ENCODE assay signal across 25 mouse cellular contexts in genomic region chr8:121348998-121349397, GRCm38 (mm10).
DNase-seq lines count a peak whose midpoint lies in the region; ATAC-seq lines count a peak whose summit lies in the region.
"Had no signal": no experiment of that assay in that cellular context is flagged by ENCODE, and none has a peak within 500 bp of the region (broad histone marks: within the 10 kb centered on the region; RNA-seq: fewer than 3 reads in every experiment).

No protein-coding gene starts in this region.

- no peaks in the 10 kb centered on the region for H3K36me3 ChIP-seq in liver, embryonic 16.5 days (ENCODE audit: control insufficient read depth, insufficient read depth)
- H3K36me3 ChIP-seq in midbrain, embryonic 10.5 days = no peaks in the 10 kb centered on the region
- no peaks in the 10 kb centered on the region for H3K36me3 ChIP-seq in midbrain, embryonic 11.5 days (ENCODE audit: control insufficient read depth, insufficient read depth, low read length)
- H3K36me3 ChIP-seq: embryonic facial prominence, embryonic 13.5 days; embryonic facial prominence, embryonic 15.5 days; forebrain, embryonic 10.5 days; forebrain, embryonic 12.5 days; G1E had no signal

- no peak overlapping the region for H3K9ac ChIP-seq in liver, embryonic 16.5 days (ENCODE audit: low read depth, low read length)
- H3K9ac ChIP-seq in midbrain, embryonic 11.5 days (ENCODE audit: low read length) = no peak overlapping the region
- H3K9ac ChIP-seq: embryonic facial prominence, embryonic 13.5 days; embryonic facial prominence, embryonic 15.5 days; forebrain, embryonic 12.5 days had no signal

- no peak overlapping the region for H3K4me3 ChIP-seq in liver, embryonic 16.5 days (ENCODE audit: low read depth, low read length)
- no peak overlapping the region for H3K4me3 ChIP-seq in midbrain, embryonic 10.5 days
- H3K4me3 ChIP-seq in midbrain, embryonic 11.5 days (ENCODE audit: low read depth, low read length) = no peak overlapping the region
- H3K4me3 ChIP-seq: embryonic facial prominence, embryonic 13.5 days; embryonic facial prominence, embryonic 15.5 days; erythroblast, embryonic 14.5 days; forebrain, embryonic 10.5 days; forebrain, embryonic 12.5 days had no signal

- no peak overlapping the region for H3K4me2 ChIP-seq in liver, embryonic 16.5 days (ENCODE audit: low read depth, low read length)
- H3K4me2 ChIP-seq in midbrain, embryonic 11.5 days = no peak overlapping the region
- H3K4me2 ChIP-seq: embryonic facial prominence, embryonic 13.5 days; embryonic facial prominence, embryonic 15.5 days; forebrain, embryonic 12.5 days had no signal

- WGBS in liver, embryonic 16.5 days (ENCODE audit: insufficient replicate concordance) = 29% methylated on average over 4 of the region's 4 CpGs
- WGBS in midbrain, embryonic 10.5 days = 52% methylated on average over 4 of the region's 4 CpGs
- 42% methylated on average over 4 of the region's 4 CpGs for WGBS in midbrain, embryonic 11.5 days

- H3K4me1 ChIP-seq in liver, embryonic 16.5 days (ENCODE audit: control insufficient read depth, low read depth, low read length) = no peaks in the 10 kb centered on the region
- H3K4me1 ChIP-seq in midbrain, embryonic 10.5 days = peaks cover 21% of the 10 kb centered on the region
- H3K4me1 ChIP-seq in midbrain, embryonic 11.5 days (ENCODE audit: control insufficient read depth, insufficient read depth, low read length) = no peaks in the 10 kb centered on the region

- DNase-seq in embryo, embryonic 10.5 days (ENCODE audit: low spot score) = peak; percentile 44
- no peak for DNase-seq in embryo, embryonic 11 days
- no peak for DNase-seq in liver
- no peak for DNase-seq in midbrain, embryonic 10.5 days (ENCODE audit: low spot score)
- no peak for DNase-seq in midbrain, embryonic 11.5 days (ENCODE audit: low spot score, missing footprints)
- DNase-seq: adrenal gland, adult 8-10 months; adrenal gland, postnatal 14 days; adrenal gland, postnatal 36 days; cerebellum, adult 11-12 months; cerebellum, adult 2 months; cerebellum, adult 9-10 months; cerebellum, postnatal 10 days; cerebellum, postnatal 25 days had no signal

- no peaks in the 10 kb centered on the region for H3K27me3 ChIP-seq in liver, embryonic 16.5 days (ENCODE audit: control insufficient read depth, insufficient read depth, low read depth, low read length)
- 0 out of 2 replicates have a peak, but pooled peaks cover 7% of the 10 kb centered on the region for H3K27me3 ChIP-seq in midbrain, embryonic 10.5 days (ENCODE audit: low read depth, poor library complexity, severe bottlenecking)
- no peaks in the 10 kb centered on the region for H3K27me3 ChIP-seq in midbrain, embryonic 11.5 days (ENCODE audit: control insufficient read depth, insufficient read depth, low read length)

- H3K9me3 ChIP-seq in liver, embryonic 16.5 days (replicated peaks; ENCODE audit: control insufficient read depth, low read length) = no peaks in the 10 kb centered on the region
- no peaks in the 10 kb centered on the region for H3K9me3 ChIP-seq in midbrain, embryonic 10.5 days (replicated peaks)
- no peaks in the 10 kb centered on the region for H3K9me3 ChIP-seq in midbrain, embryonic 11.5 days (ENCODE audit: control insufficient read depth, low read length)
- H3K9me3 ChIP-seq: embryonic facial prominence, embryonic 13.5 days; embryonic facial prominence, embryonic 15.5 days; forebrain, embryonic 10.5 days; forebrain, embryonic 12.5 days had no signal

- no peak overlapping the region for H3K27ac ChIP-seq in liver, embryonic 16.5 days (ENCODE audit: low read length)
- H3K27ac ChIP-seq in midbrain, embryonic 10.5 days (replicated peaks) = 0 out of 2 replicates have a peak overlapping the region, but pooled peaks have one; percentile 23
- no peak overlapping the region for H3K27ac ChIP-seq in midbrain, embryonic 11.5 days (ENCODE audit: low read depth, low read length)
- H3K27ac ChIP-seq: embryonic facial prominence, embryonic 13.5 days; embryonic facial prominence, embryonic 15.5 days; forebrain, embryonic 10.5 days; forebrain, embryonic 12.5 days had no signal

- peak; percentile 56 for ATAC-seq in liver, embryonic 16.5 days (ENCODE audit: low read depth)
- no peak for ATAC-seq in midbrain, embryonic 11.5 days (ENCODE audit: low FRiP score)
- ATAC-seq in CD4-positive, CD25-positive, alpha-beta regulatory T cell, adult 4 months = no peak
- ATAC-seq: activated CD4-positive, CD25-positive, alpha-beta regulatory T cell, adult 4 months; forebrain, embryonic 14.5 days; forebrain, embryonic 16.5 days; Patski had no signal
